ENCODE assay signal across 8 mouse cellular contexts in genomic region chr17:81064979-81065311, GRCm38 (mm10). TPM values are rescaled to one million over a fixed set of nuclear protein-coding genes. Genes with fewer than 3 reads are reported as not detected.
DNase-seq lines count a peak whose midpoint lies in the region; ATAC-seq lines count a peak whose summit lies in the region.

Thumpd2 (minus strand) TSS chr17:81065082.

- peak within 1 kb of the TSS; percentile 93 for H3K4me3 ChIP-seq in hindbrain, embryonic 15.5 days

- under 1% methylated on average over 29 of the region's 29 CpGs for WGBS in hindbrain, embryonic 15.5 days

- peaks cover 9% of the 10 kb centered on the region for H3K4me1 ChIP-seq in hindbrain, embryonic 15.5 days (replicated peaks)

- ATAC-seq in hindbrain, embryonic 15.5 days (ENCODE audit: low FRiP score, low read depth) = peak; percentile 96

- DNase-seq in T-cell, adult 2 months (ENCODE audit: low spot score) = peak; percentile 87
- DNase-seq in cerebellum, postnatal 36 days = peak; percentile 92 to 93
- DNase-seq in frontal cortex, postnatal 36 days (ENCODE audit: low spot score in 2 of 2) = peak; percentile 84 to 89
- DNase-seq in left cerebral cortex, adult 11 months (ENCODE audit: low spot score) = peak; percentile 78
- peak; percentile 91 for DNase-seq in lung, postnatal 4 days
- peak; percentile 85 for DNase-seq in retina, postnatal 7 days (ENCODE audit: low read depth, low spot score)
- DNase-seq in urinary bladder, adult 2 months (ENCODE audit: low spot score) = peak; percentile 80

- peak within 1 kb of the TSS; percentile 79 for H3K27ac ChIP-seq in hindbrain, embryonic 15.5 days (replicated peaks)

- H3K27me3 ChIP-seq in hindbrain, embryonic 15.5 days = no peaks in the 10 kb centered on the region

- peak within 1 kb of the TSS; percentile 74 for H3K4me2 ChIP-seq in hindbrain, embryonic 15.5 days

- no peaks in the 10 kb centered on the region for H3K9me3 ChIP-seq in hindbrain, embryonic 15.5 days

- peak within 1 kb of the TSS; percentile 95 for H3K9ac ChIP-seq in hindbrain, embryonic 15.5 days

- no peaks in the 10 kb centered on the region for H3K36me3 ChIP-seq in hindbrain, embryonic 15.5 days

RNA-seq across cellular contexts. Expression of gene Thumpd2, which starts in this region (rescaled TPM):
- polyA plus RNA-seq in hindbrain, embryonic 15.5 days (2015; fragmentation: Nextera tagmentation; extraction: Ambion mirVana) = 7.1 and 7.5 TPM in 2 replicates
- polyA plus RNA-seq in urinary bladder, adult 2 months (2012; rRNA removed) = 4.6 and 5.0 TPM in 2 replicates

Comparison
In these comparisons a context has a peak if more than half of its experiments do, and no peak if none do; other contexts are left out.
1. Peak in every context shown above with its lines: DNase-seq, ATAC-seq, H3K4me3 ChIP-seq and H3K27ac ChIP-seq.